Mouse (Mus musculus): ENCODE measurements around the gene Pigm. TPM values are rescaled to one million over a fixed set of nuclear protein-coding genes. Genes with fewer than 3 reads are reported as not detected.
A peak's percentile ranks its signal among the peaks of the same experiment; 100 is the strongest.

Pigm gene
- total RNA-seq (2014; rRNA removed): 11.5 and 16.4 TPM in 2 replicates
- polyA plus RNA-seq (2015; fragmentation: Nextera tagmentation; extraction: Ambion mirVana): 2.2 and 2.6 TPM in 2 replicates

- peak within 1 kb of the TSS; percentile 67 for H3K27ac ChIP-seq (ENCODE audit: low read depth, low read length)
- TF ChIP-seq CTCF (IDR thresholded peaks at IDR 0.05): no peak
- H3K4me2 ChIP-seq (ENCODE audit: low read depth, low read length, poor library complexity, severe bottlenecking): peak within 1 kb of the TSS; percentile 99
- H3K9ac ChIP-seq (replicated peaks; ENCODE audit: low read length, poor library complexity, severe bottlenecking): peak within 1 kb of the TSS; percentile 75
- under 1% methylated on average over 32 of the region's 39 CpGs for WGBS
- no peaks in the 10 kb centered on the region for H3K9me3 ChIP-seq (ENCODE audit: low read length)
- H3K27me3 ChIP-seq (ENCODE audit: insufficient read depth, low read length): no peaks in the 10 kb centered on the region
- H3K36me3 ChIP-seq (ENCODE audit: insufficient read depth, low read length): no peaks in the 10 kb centered on the region
- ATAC-seq (ENCODE audit: low FRiP score) (peak; percentile 98), DNase-seq (ENCODE audit: low spot score) (peak; percentile 99)
- peak within 1 kb of the TSS; percentile 73 for H3K4me3 ChIP-seq (ENCODE audit: low read depth, low read length)
- H3K4me1 ChIP-seq (ENCODE audit: insufficient read depth, low read length): peaks cover 13% of the 10 kb centered on the region; the same call in 1 of the 2 replicates
Measured at GRCm38 (mm10) chr1:172376198-172376667, at the start of gene Pigm. TSS of gene Pigm (plus strand) at chr1:172376546.

DNA sequence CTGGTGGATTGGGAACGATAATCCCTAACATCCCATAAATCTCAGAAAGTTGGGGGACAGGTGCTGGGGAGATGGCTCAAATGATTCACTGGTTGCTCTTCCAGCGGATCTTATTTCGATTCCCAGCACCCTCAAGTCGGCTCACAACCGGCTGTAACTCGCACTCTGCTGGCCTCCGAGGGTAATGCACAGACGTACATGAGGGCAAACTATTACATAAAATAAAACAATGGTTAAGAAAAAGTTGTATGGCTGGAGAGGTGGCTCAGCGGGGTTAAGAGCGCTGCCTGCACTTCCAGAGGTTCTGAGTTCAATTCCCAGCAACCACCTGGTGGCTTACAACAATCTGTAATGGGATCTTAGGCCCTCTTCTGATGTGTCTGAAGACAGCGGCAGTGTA lies 49.7 kb upstream of the Pigm start:
- DNase-seq (ENCODE audit: low spot score): no peak
- ATAC-seq (ENCODE audit: low FRiP score): no peak
- H3K9me3 ChIP-seq (ENCODE audit: low read length): no peaks in the 10 kb centered on the region
- H3K4me2 ChIP-seq (ENCODE audit: low read depth, low read length, poor library complexity, severe bottlenecking): peak overlapping the region; percentile 71
- no peaks in the 10 kb centered on the region for H3K36me3 ChIP-seq (ENCODE audit: insufficient read depth, low read length)
- H3K27me3 ChIP-seq (ENCODE audit: insufficient read depth, low read length): no peaks in the 10 kb centered on the region
- H3K27ac ChIP-seq (ENCODE audit: low read depth, low read length): 0 out of 2 replicates have a peak overlapping the region, but pooled peaks have one; percentile 38
- H3K9ac ChIP-seq (replicated peaks; ENCODE audit: low read length, poor library complexity, severe bottlenecking): peak overlapping the region; percentile 51
- WGBS: 65% methylated on average over 11 of the region's 11 CpGs
- TF ChIP-seq CTCF (IDR thresholded peaks at IDR 0.05): peak; percentile 48
- H3K4me3 ChIP-seq (ENCODE audit: low read depth, low read length): peak overlapping the region; percentile 43
- peaks cover 19% of the 10 kb centered on the region; the same call in 1 of the 2 replicates for H3K4me1 ChIP-seq (ENCODE audit: insufficient read depth, low read length)

GRCm38 (mm10) chr1:172327206-172328001 lies 48.9 kb upstream of the Pigm start:
- 91% methylated on average over 16 of the region's 16 CpGs for WGBS
- Histone ChIP-seq H3K27ac (ENCODE audit: low read depth, low read length) (no peak overlapping the region), H3K9ac (replicated peaks; ENCODE audit: low read length, poor library complexity, severe bottlenecking) (no peak overlapping the region), H3K4me1 (ENCODE audit: insufficient read depth, low read length) (peaks cover 19% of the 10 kb centered on the region; the same call in 1 of the 2 replicates), H3K9me3 (ENCODE audit: low read length) (no peaks in the 10 kb centered on the region), H3K4me3 (ENCODE audit: low read depth, low read length) (no peak overlapping the region), H3K36me3 (ENCODE audit: insufficient read depth, low read length) (no peaks in the 10 kb centered on the region), H3K4me2 (ENCODE audit: low read depth, low read length, poor library complexity, severe bottlenecking) (0 out of 2 replicates have a peak overlapping the region, but pooled peaks have one; percentile 9), H3K27me3 (ENCODE audit: insufficient read depth, low read length) (no peaks in the 10 kb centered on the region)
- ATAC-seq (ENCODE audit: low FRiP score) (no peak), DNase-seq (ENCODE audit: low spot score) (no peak)
- no peak for TF ChIP-seq CTCF (IDR thresholded peaks at IDR 0.05)

- TF ChIP-seq CTCF (IDR thresholded peaks at IDR 0.05): no peak
- Histone ChIP-seq H3K27ac (ENCODE audit: low read depth, low read length) (no peak overlapping the region), H3K4me2 (ENCODE audit: low read depth, low read length, poor library complexity, severe bottlenecking) (peak overlapping the region; percentile 78), H3K4me1 (ENCODE audit: insufficient read depth, low read length) (peaks cover 19% of the 10 kb centered on the region; the same call in 1 of the 2 replicates), H3K9ac (replicated peaks; ENCODE audit: low read length, poor library complexity, severe bottlenecking) (no peak overlapping the region), H3K9me3 (ENCODE audit: low read length) (no peaks in the 10 kb centered on the region), H3K4me3 (ENCODE audit: low read depth, low read length) (no peak overlapping the region), H3K27me3 (ENCODE audit: insufficient read depth, low read length) (no peaks in the 10 kb centered on the region), H3K36me3 (ENCODE audit: insufficient read depth, low read length) (no peaks in the 10 kb centered on the region)
- ATAC-seq (ENCODE audit: low FRiP score) (no peak), DNase-seq (ENCODE audit: low spot score) (no peak)
- WGBS: 86% methylated on average over 3 of the region's 3 CpGs
Measured at GRCm38 (mm10) chr1:172328041-172328440, 48.3 kb upstream of the Pigm start.

DNA sequence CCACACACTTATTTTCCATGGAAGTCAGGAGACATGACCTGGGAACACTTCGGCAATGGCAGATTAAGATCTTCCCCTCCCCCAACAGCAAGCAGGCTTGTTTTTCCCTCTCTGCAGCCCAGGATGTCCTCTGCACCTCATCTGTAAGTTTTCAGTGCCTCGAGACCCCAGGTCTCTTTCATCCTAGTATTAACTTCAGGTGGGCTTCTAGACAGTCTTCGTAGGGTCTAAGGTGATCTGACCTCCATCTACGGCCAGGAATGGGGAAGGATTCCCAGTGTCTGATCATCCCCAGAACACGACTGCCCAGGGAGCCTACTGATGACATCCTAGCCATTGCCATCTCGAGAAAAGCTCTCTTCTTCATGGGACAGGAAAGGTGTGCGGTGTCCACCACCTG lies 47.9 kb upstream of the Pigm start:
- ATAC-seq (ENCODE audit: low FRiP score) (no peak), DNase-seq (ENCODE audit: low spot score) (no peak)
- H3K27ac ChIP-seq (ENCODE audit: low read depth, low read length): no peak overlapping the region
- no peaks in the 10 kb centered on the region for H3K9me3 ChIP-seq (ENCODE audit: low read length)
- peak overlapping the region; percentile 78 for H3K4me2 ChIP-seq (ENCODE audit: low read depth, low read length, poor library complexity, severe bottlenecking)
- H3K4me3 ChIP-seq (ENCODE audit: low read depth, low read length): peak overlapping the region; percentile 46
- peak overlapping the region; percentile 65; the same call in 1 of the 2 replicates for H3K9ac ChIP-seq (replicated peaks; ENCODE audit: low read length, poor library complexity, severe bottlenecking)
- H3K27me3 ChIP-seq (ENCODE audit: insufficient read depth, low read length): no peaks in the 10 kb centered on the region
- no peaks in the 10 kb centered on the region for H3K36me3 ChIP-seq (ENCODE audit: insufficient read depth, low read length)
- H3K4me1 ChIP-seq (ENCODE audit: insufficient read depth, low read length): peaks cover 19% of the 10 kb centered on the region; the same call in 1 of the 2 replicates
- TF ChIP-seq CTCF (IDR thresholded peaks at IDR 0.05): no peak
- 74% methylated on average over 7 of the region's 7 CpGs for WGBS

DNA sequence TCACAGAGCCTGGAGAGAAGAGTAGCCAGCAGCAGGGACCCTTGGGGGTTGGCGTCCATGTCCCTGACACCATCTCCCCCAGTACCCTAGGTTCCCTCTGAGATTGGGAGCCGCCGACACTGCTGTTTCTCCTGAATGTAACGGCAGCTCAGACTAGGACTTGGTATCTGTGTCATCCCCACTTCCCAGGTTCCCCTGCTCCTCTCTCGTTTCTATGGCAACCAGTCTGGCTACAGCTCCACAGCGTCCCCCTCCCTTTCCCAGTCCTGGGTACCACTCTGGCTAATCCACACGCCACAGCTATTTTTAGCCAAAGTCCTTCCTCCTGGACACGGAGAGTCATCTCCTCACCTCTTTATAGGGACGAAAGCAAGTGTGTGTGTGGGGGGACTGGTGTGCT lies 47.2 kb upstream of the Pigm start, which contains the start of gene Kcnj9:
Kcnj9 (minus strand) TSS at position 188 of the 400 bp plus-strand sequence.
- Histone ChIP-seq H3K9ac (replicated peaks; ENCODE audit: low read length, poor library complexity, severe bottlenecking) (peak within 1 kb of the TSS; percentile 65), H3K4me1 (ENCODE audit: insufficient read depth, low read length) (peaks cover 19% of the 10 kb centered on the region; the same call in 1 of the 2 replicates), H3K27ac (ENCODE audit: low read depth, low read length) (peak within 1 kb of the TSS; percentile 73), H3K4me2 (ENCODE audit: low read depth, low read length, poor library complexity, severe bottlenecking) (peak within 1 kb of the TSS; percentile 78), H3K4me3 (ENCODE audit: low read depth, low read length) (peak within 1 kb of the TSS; percentile 46), H3K27me3 (ENCODE audit: insufficient read depth, low read length) (no peaks in the 10 kb centered on the region), H3K9me3 (ENCODE audit: low read length) (no peaks in the 10 kb centered on the region), H3K36me3 (ENCODE audit: insufficient read depth, low read length) (no peaks in the 10 kb centered on the region)
- ATAC-seq (ENCODE audit: low FRiP score) (peak; percentile 89), DNase-seq (ENCODE audit: low spot score) (peak; percentile 94)
- 5% methylated on average over 9 of the region's 9 CpGs for WGBS
- no peak for TF ChIP-seq CTCF (IDR thresholded peaks at IDR 0.05)
